Mouse (Mus musculus) small intestine, adult 2 months (tissue): ENCODE measurements at regions not wholly inside any gene's neighbourhood (a gene's known extent, or its start where the extent isn't known, plus 50 kb on each side); places are given as distances from the start of the nearest gene placed in this dataset.

ENCODE experiments used
- CTCF ChIP-seq: fragments of 200-500 bp; IDR thresholded peaks from 2 replicates; pipeline ENCODE4 v1.5.1; 2012; ENCODE audit warnings: low read depth, mild to moderate bottlenecking, control low read depth, inconsistent platforms, low read length, moderate library complexity, mixed read lengths; ENCODE audit not compliant: insufficient replicate concordance, insufficient read length; ENCODE audit errors: extremely low read depth
- POLR2A ChIP-seq: fragments of 200-500 bp; IDR thresholded peaks from 2 replicates; pipeline ENCODE4 v1.6.1; 2012; ENCODE audit warnings: low read depth, mild to moderate bottlenecking, control low read depth, inconsistent platforms, low read length, moderate library complexity

DNA sequence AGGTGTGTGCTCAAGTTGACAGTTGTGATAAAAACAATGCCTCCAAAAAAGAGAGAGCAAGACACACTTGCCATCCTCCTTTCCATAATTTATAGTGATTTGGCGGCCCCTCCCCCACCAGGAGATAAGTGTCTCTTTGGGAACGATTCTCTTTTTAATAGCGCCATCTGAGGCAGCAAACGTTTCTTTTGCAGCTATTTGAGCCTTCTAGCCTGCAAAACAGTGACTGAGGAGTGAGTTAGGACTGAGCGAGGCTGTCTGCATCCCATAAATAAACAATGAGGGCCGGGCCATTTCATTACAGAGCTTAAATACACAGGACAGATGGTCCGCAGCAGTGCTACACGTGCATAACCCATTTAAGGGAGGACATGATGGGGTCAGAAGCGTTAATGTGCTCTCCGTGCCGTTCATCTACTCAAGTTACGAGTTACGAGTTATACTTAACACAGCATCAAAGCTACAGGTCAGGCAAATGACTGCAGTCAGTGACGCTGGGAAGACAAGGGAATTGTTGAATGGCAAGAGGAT, 99.0 kb upstream of the Slc25a26 start:
- TF ChIP-seq CTCF (no peak), POLR2A (no peak)
